Mouse (Mus musculus) midbrain, postnatal 0 days (tissue): ENCODE measurements around the gene Zfp683. TPM values are rescaled to one million over a fixed set of nuclear protein-coding genes. Genes with fewer than 3 reads are reported as not detected.

Experiments used
- ATAC-seq: fragments of 200-750 bp; cut with Nextera tagmentation; 2 replicates; pipeline ENCODE4 v1.8.0; 2017; ENCODE audit warnings: moderate number of reproducible peaks, mild to moderate bottlenecking, moderate TSS enrichment, moderate library complexity; ENCODE audit not compliant: low FRiP score
- DNase-seq: peaks from one replicate; pipeline ENCODE4 v3.0.0-alpha.2; 2015; ENCODE audit warnings: low spot score
- H3K27ac ChIP-seq: fragments of 300-500 bp; sonication (generic); 2 replicates; pipeline ENCODE4 v1.5.1; 2014; ENCODE audit warnings: low read depth, mild to moderate bottlenecking, low read length, mixed read lengths
- H3K27me3 ChIP-seq: fragments of 300-500 bp; sonication (generic); 2 replicates; pipeline ENCODE4 v1.6.1; 2014; ENCODE audit warnings: low read length, control low read depth, mixed read lengths; ENCODE audit not compliant: insufficient read depth
- H3K36me3 ChIP-seq: fragments of 300-500 bp; sonication (generic); 2 replicates; pipeline ENCODE4 v1.6.1; 2014; ENCODE audit warnings: low read length, control low read depth, mixed read lengths; ENCODE audit not compliant: insufficient read depth
- H3K4me1 ChIP-seq: fragments of 300-500 bp; sonication (generic); 2 replicates; pipeline ENCODE4 v1.6.1; 2014; ENCODE audit warnings: mild to moderate bottlenecking, control low read depth, antibody characterized with exemption, low read length, mixed read lengths; ENCODE audit not compliant: insufficient read depth
- H3K4me2 ChIP-seq: fragments of 300-500 bp; sonication (generic); 2 replicates; pipeline ENCODE4 v1.6.1; 2014; ENCODE audit warnings: low read depth, mild to moderate bottlenecking, low read length, mixed read lengths; ENCODE audit not compliant: poor library complexity, severe bottlenecking
- H3K4me3 ChIP-seq: fragments of 300-500 bp; sonication (generic); 2 replicates; pipeline ENCODE4 v1.5.1; 2014; ENCODE audit warnings: low read depth, mild to moderate bottlenecking, low read length, moderate library complexity
- H3K9ac ChIP-seq: fragments of 300-500 bp; sonication (generic); replicated peaks from 2 replicates; pipeline ENCODE4 v1.6.1; 2014; ENCODE audit warnings: mild to moderate bottlenecking, low read length, moderate library complexity, mixed read lengths; ENCODE audit not compliant: poor library complexity, severe bottlenecking
- H3K9me3 ChIP-seq: fragments of 300-500 bp; sonication (generic); 2 replicates; pipeline ENCODE4 v1.6.1; 2016; ENCODE audit warnings: low read length, control low read depth
- CTCF ChIP-seq: IDR thresholded peaks from 2 replicates; pipeline ENCODE4 v1.5.1; 2016; ENCODE audit warnings: antibody characterized with exemption, mild to moderate bottlenecking
- WGBS: fragments of 180-500 bp; shearing (Covaris S2); extraction: QIAGEN DNeasy Blood & Tissue Kit; methylation state at CpG from one replicate; pipeline ENCODE4 v1.1.7; 2014; 5-methylcytosine and 5-hydroxymethylcytosine counted together
- polyA plus RNA-seq: library from polyadenylated mRNA; unstranded; fragments of >200 nt; fragmentation: Nextera tagmentation; extraction: Ambion mirVana; gene quantifications from 2 replicates; pipeline ENCODE4 v1.2.1, GENCODE M21; 2015
- total RNA-seq: library from RNA; depleted of rRNA; stranded (reverse); fragments of >200 nt; gene quantifications from 2 replicates; pipeline ENCODE4 v1.2.3, GENCODE M21; 2014

Zfp683 gene
- total and polyA plus RNA-seq, 2 experiments from 2014 or later: not detected

DNA sequence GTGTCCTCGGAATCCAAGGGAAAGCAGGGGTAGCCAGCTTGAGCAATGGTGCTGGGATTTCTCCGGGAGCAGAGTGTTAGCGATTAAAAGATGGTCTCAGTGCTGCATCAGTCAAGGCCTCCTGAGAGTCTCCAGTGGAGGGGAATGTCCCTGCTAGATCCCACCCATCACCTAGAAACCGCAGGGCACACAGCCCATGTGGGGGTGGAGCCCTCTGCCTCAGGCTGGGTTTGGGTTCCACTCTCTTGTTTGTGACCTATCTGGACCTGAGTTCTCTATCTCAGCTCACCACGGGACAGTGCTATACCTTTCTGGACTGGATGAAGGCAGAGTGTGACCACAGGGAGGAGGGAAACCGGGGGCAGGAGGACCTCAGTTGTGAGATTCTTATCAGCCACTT is 5.3 kb downstream of the Zfp683 start:
- no peak overlapping the region for H3K4me2 ChIP-seq
- TF ChIP-seq CTCF: no peak
- no peak for DNase-seq
- no peaks in the 10 kb centered on the region; the same call in 1 of the 2 replicates for H3K27me3 ChIP-seq
- H3K4me3 ChIP-seq: no peak overlapping the region
- no peak overlapping the region for H3K9ac ChIP-seq
- WGBS: 80% methylated on average over 6 of the region's 6 CpGs
- no peaks in the 10 kb centered on the region for H3K4me1 ChIP-seq
- H3K27ac ChIP-seq: no peak overlapping the region
- no peaks in the 10 kb centered on the region for H3K9me3 ChIP-seq
- H3K36me3 ChIP-seq: no peaks in the 10 kb centered on the region
- no peak for ATAC-seq

DNA sequence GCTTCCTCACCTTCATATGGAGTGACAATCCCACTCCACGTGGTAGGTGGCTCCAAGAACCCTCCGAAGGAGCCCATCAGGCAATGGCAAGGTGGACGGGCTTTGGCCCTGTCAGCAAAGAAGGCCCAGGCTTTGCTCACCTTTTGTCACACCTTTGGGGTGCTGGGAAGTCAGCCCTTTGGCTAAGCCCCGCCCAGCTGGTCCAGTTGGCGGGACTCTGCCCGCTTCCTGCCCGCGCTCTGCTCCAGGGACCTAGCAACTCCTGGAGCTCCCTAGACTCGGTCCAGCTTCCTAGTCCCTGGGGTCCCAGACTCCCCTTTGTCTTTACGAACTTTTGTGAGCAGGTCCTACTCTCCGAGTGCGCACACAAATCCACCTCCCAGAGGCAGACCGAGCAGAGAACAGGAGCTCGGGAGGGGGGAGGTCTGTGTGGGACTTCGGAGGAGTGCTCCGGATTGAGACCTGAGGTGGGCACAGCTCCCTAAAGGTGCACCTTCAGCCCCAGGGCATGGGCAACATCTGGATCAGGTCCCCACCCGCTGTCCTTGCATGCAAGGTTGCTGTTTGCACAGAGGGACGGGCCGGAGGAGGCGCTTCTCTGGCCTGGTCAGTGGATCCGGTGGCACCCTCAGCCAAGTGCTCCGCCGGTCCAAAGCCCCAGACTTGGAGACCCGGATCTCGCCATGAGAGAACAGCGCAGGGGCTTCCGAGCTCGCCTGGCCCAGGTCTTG is 6.7 kb downstream of the Zfp683 start, which contains the start of gene Crybg2:
TSS of gene Crybg2 (plus strand) at position 681 of the 731 bp plus-strand sequence.
- no peak for TF ChIP-seq CTCF
- no peaks in the 10 kb centered on the region; the same call in 1 of the 2 replicates for H3K27me3 ChIP-seq
- no peaks in the 10 kb centered on the region for H3K9me3 ChIP-seq
- no peak for DNase-seq
- no peaks in the 10 kb centered on the region for H3K4me1 ChIP-seq
- H3K36me3 ChIP-seq: no peaks in the 10 kb centered on the region
- WGBS: 57% methylated on average over 28 of the region's 28 CpGs
- no peak within 1 kb of the TSS for H3K27ac ChIP-seq
- H3K4me3 ChIP-seq: no peak within 1 kb of the TSS
- H3K4me2 ChIP-seq: no peak within 1 kb of the TSS
- no peak within 1 kb of the TSS for H3K9ac ChIP-seq
- no peak for ATAC-seq

DNA sequence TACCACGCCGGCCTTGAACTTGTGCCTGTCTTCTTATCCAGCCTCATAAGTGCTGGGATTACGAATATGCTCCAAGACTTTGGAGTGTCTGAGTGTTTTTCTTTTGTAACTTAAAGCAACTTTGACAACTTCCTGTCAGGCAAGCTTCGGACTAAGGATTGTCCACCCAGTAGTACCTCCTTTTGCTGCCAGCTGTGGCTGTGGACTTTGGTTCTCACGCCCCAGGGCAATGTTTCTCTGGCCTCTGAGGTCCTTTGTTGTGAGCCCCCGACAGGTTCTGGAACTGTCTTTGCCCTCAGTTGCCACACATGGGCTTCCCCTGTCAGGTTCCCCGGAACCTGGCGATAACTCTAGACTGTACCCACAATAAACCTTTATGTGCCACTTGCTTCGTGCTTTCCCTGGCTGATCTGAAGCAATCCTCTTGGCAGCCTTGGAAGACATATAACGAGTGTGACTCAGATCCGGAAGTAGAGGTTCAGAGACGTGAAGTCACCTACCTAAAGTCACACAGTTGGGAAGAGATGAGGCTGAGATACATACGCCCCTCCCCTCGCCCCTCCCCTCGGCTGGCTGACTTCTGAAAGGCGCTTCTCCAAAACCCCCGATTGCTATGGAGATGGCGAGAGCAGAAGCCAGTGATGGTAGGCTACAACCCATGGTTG is 7.7 kb downstream of the Zfp683 start:
- H3K27ac ChIP-seq: no peak overlapping the region
- no peaks in the 10 kb centered on the region for H3K4me1 ChIP-seq
- H3K4me3 ChIP-seq: no peak overlapping the region
- no peak for TF ChIP-seq CTCF
- H3K4me2 ChIP-seq: no peak overlapping the region
- no peak for ATAC-seq
- no peak for DNase-seq
- no peak overlapping the region for H3K9ac ChIP-seq
- no peaks in the 10 kb centered on the region; the same call in 1 of the 2 replicates for H3K27me3 ChIP-seq
- H3K9me3 ChIP-seq: no peaks in the 10 kb centered on the region
- WGBS: 67% methylated on average over 18 of the region's 18 CpGs
- H3K36me3 ChIP-seq: no peaks in the 10 kb centered on the region

DNA sequence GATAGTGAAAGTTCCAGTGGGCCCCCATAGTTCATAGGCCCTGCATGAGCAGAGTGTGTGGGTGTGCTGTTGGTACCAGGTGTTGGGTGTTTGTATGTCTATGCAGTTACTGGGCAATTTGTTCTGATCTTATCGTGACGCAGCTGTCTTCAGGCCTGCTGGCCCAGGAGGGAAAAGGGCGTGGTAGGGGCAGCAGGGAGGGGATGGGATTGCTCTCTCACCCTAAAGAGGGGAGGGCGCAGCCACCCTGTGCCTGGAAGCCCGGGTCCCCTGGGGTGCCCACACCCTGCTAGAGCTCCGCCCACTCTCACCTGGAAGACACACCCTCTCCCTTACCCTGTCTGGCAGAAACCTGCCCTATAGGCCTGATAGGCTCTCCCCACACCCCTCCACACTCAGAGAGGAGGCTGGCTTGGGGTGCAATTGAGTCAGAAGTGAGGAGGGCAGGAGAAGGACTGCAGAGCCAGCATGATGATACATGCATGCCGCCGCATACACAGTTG is 8.4 kb downstream of the Zfp683 start:
- H3K27me3 ChIP-seq: no peaks in the 10 kb centered on the region; the same call in 1 of the 2 replicates
- no peak for DNase-seq
- TF ChIP-seq CTCF: no peak
- H3K27ac ChIP-seq: no peak overlapping the region
- H3K9ac ChIP-seq: no peak overlapping the region
- no peak overlapping the region for H3K4me2 ChIP-seq
- WGBS: 62% methylated on average over 8 of the region's 8 CpGs
- no peaks in the 10 kb centered on the region for H3K36me3 ChIP-seq
- H3K4me3 ChIP-seq: no peak overlapping the region
- no peaks in the 10 kb centered on the region for H3K9me3 ChIP-seq
- H3K4me1 ChIP-seq: no peaks in the 10 kb centered on the region
- no peak for ATAC-seq

DNA sequence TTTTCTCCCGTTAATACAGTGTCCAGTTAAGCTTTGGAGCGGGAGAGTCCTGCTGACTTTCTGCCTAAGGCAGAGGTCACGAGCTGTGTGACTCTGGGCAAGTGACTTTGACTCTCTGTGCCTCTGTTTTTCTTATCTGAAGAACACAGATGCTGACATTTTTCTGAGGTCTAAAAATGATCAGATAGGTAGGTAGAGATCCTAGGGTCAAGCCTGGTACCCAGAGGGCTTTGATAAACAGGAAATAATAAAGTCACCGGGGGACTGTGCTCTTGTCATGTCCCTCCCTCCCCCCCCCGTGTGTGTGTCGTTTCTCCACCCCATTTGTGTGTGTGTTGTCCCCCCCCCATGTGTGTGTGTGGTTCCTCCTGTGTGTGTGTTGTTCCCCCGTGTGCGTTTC is 8.9 kb downstream of the Zfp683 start:
- ATAC-seq: no peak
- Histone ChIP-seq H3K9me3 (no peaks in the 10 kb centered on the region), H3K4me3 (no peak overlapping the region), H3K4me1 (no peaks in the 10 kb centered on the region), H3K27ac (no peak overlapping the region), H3K36me3 (no peaks in the 10 kb centered on the region), H3K27me3 (no peaks in the 10 kb centered on the region; the same call in 1 of the 2 replicates), H3K4me2 (no peak overlapping the region), H3K9ac (no peak overlapping the region)
- no peak for TF ChIP-seq CTCF
- no peak for DNase-seq
- WGBS: 65% methylated on average over 5 of the region's 8 CpGs

DNA sequence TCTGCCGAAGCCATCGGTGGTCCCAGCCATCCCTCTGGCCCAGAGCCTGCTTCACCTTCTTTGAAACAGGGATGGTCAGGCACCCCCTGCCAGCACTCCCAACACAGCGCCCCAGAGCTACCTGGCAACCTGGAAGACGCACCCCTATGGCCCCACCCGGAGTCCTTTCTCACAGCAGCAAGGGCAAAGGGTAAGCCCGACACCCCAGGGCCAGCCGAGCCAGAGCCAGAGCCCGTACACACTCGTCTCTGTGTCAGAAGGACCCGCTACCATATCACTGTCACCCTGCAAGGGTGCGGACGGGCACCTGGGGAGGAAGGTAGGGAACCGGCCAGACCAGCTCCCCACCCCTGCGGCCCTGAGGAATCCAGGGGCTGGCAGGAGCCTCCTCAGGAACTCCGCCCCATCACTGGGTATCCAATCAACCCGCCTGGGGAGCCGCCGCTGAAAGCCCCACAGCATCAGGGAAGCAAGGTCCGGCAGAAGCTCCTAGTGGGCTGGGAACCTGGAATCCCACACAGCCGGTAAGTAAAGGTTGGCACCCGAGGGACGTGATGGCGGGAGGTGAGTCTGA is 11.9 kb downstream of the Zfp683 start:
- ATAC-seq: no peak
- Histone ChIP-seq H3K9ac (no peak overlapping the region), H3K27me3 (no peaks in the 10 kb centered on the region), H3K4me2 (no peak overlapping the region), H3K4me1 (no peaks in the 10 kb centered on the region), H3K36me3 (no peaks in the 10 kb centered on the region), H3K27ac (no peak overlapping the region), H3K4me3 (no peak overlapping the region), H3K9me3 (no peaks in the 10 kb centered on the region)
- 23% methylated on average over 23 of the region's 23 CpGs for WGBS
- no peak for TF ChIP-seq CTCF
- DNase-seq: no peak
